Mouse (Mus musculus) lung, adult 2 months (tissue): ENCODE measurements around the gene Olfr868. TPM values are rescaled to one million over a fixed set of nuclear protein-coding genes. Genes with fewer than 3 reads are reported as not detected.

Source experiments
- DNase-seq: peaks from one replicate; pipeline ENCODE4 v3.0.0; 2022
- H3K4me1 ChIP-seq: fragments of 200-500 bp; 2 replicates; pipeline ENCODE4 v1.6.1; 2011; ENCODE audit warnings: low read length; ENCODE audit not compliant: control insufficient read depth, insufficient read depth
- H3K4me3 ChIP-seq: fragments of 200-500 bp; replicated peaks from 2 replicates; pipeline ENCODE3; 2011; ENCODE audit warnings: low read depth, mild to moderate bottlenecking, control low read depth, low read length; ENCODE audit errors: extremely low read depth
- CTCF ChIP-seq: fragments of 200-500 bp; IDR thresholded peaks from 2 replicates; pipeline ENCODE4 v1.5.1; 2011; ENCODE audit warnings: mild to moderate bottlenecking, low read length, control low read depth; ENCODE audit not compliant: insufficient read depth
- POLR2A ChIP-seq: fragments of 200-500 bp; IDR thresholded peaks from 2 replicates; pipeline ENCODE4 v1.6.1; 2011; ENCODE audit warnings: low read depth, mild to moderate bottlenecking, control low read depth, low read length, borderline replicate concordance; ENCODE audit errors: extremely low read depth
- WGBS: fragments of 180-500 bp; shearing (Covaris S2); methylation state at CpG from one replicate; pipeline ENCODE4 v1.1.7; 2018; 5-methylcytosine and 5-hydroxymethylcytosine counted together
- polyA plus RNA-seq: library from polyadenylated mRNA; depleted of rRNA; stranded (reverse); fragments of >200 nt; gene quantifications from 2 replicates; pipeline ENCODE4 v1.2.3, GENCODE M21; 2012; rRNA removed

The Olfr868 gene
- not detected in 2 replicates for polyA plus RNA-seq

DNA sequence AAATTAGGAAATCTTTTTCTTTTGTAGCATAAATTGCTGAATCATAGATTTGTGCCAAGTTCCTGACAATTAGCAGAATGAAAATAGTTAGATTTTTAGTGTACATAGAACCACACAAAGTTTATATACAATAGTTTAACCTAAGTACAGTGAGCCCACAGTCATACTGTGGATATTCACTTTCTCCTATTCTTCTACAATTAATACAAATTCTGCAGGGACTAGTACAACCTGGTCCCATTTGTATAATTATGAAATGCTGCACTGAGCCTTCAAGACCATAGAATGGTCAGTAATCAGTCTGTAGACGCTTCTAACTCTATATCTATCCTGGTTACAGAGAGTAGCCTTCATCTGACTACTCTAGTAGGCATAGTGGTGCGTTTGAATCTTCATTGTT, at the start of gene Olfr868:
Gene Olfr868, plus strand, starts transcription at position 301 of the 400 bp plus-strand sequence.
- 25% methylated on average over 2 of the region's 2 CpGs for WGBS
- no peaks in the 10 kb centered on the region for H3K4me1 ChIP-seq
- TF ChIP-seq POLR2A, result no peak
- no peak for TF ChIP-seq CTCF

DNA sequence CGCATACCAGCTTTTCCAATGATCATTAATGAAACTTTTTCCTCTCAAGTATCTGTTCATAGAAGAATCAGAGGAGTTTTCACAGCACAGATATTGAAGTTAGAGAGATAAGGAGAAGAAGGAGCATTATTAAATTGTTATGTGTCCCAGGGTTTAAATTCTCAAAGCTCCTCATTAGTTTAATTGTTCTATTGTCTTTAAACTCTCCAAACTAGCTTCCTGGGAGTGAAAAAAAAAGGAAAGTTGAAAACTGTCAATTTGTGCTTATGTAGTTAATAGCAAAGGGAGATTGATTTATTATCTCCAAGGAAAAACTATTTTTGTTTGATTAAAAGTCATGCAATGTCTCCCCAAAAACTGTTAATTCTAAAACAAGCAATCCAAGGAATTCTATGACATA, 41.0 kb upstream of the Olfr868 start, which contains the start of gene Olfr867:
Gene Olfr867, minus strand, starts transcription at position 101 of the 400 bp plus-strand sequence.
- 63% methylated on average over 1 of the region's 1 CpGs for WGBS
- no peaks in the 10 kb centered on the region for H3K4me1 ChIP-seq
- H3K4me3 ChIP-seq, result no peak within 1 kb of the TSS
- no peak for TF ChIP-seq POLR2A
- no peak for TF ChIP-seq CTCF
- no peak for DNase-seq

More for the DNA sequence above, at the start of gene Olfr868:
- no peak for DNase-seq
- H3K4me3 ChIP-seq, result no peak within 1 kb of the TSS

DNA sequence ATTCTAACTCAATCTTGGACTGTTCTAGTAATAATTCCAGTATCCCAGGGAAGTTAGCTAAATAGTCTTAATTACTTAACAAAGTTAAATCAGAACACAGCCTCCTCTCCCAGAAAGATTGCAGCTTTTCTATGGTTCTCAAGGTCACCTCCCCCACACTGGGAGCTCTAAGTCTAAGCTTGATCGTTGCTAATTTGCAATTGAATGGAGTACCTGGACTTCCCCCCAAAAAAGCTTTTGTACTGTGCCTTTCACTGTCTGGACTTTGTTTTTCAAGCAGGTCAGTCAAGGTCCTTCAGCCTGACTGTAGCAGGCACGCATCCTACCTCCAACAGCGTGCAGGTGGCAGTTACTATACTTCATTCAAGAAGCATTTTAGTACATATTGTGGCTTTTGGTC, 28.2 kb upstream of the Olfr868 start:
- no peaks in the 10 kb centered on the region for H3K4me1 ChIP-seq
- TF ChIP-seq POLR2A (no peak), CTCF (no peak)
- WGBS, result 69% methylated on average over 3 of the region's 3 CpGs
- no peak overlapping the region for H3K4me3 ChIP-seq
- DNase-seq, result no peak

DNA sequence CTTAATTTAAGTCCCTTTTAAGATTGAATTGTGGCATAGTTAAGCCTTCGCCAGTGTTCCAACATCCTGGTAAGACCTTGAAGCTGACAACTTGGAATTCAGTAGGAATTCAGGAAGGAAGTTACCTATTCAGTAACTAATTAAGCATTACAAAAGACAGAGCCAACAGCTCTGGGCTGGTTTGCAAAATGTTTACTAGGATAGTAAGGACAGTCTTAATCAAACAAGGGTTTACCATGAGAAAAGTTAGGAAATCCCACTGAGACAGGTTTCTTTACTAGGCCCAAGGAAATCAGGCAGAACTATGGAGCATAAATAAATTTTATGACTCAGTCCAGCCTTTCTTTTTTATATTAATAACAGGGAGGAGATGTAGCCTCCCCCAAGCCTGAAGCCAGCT, 27.1 kb upstream of the Olfr868 start:
- DNase-seq, result no peak
- WGBS, result 86% methylated on average over 1 of the region's 1 CpGs
- TF ChIP-seq POLR2A, result no peak
- no peak for TF ChIP-seq CTCF
- Histone ChIP-seq H3K4me1 (no peaks in the 10 kb centered on the region), H3K4me3 (no peak overlapping the region)

DNA sequence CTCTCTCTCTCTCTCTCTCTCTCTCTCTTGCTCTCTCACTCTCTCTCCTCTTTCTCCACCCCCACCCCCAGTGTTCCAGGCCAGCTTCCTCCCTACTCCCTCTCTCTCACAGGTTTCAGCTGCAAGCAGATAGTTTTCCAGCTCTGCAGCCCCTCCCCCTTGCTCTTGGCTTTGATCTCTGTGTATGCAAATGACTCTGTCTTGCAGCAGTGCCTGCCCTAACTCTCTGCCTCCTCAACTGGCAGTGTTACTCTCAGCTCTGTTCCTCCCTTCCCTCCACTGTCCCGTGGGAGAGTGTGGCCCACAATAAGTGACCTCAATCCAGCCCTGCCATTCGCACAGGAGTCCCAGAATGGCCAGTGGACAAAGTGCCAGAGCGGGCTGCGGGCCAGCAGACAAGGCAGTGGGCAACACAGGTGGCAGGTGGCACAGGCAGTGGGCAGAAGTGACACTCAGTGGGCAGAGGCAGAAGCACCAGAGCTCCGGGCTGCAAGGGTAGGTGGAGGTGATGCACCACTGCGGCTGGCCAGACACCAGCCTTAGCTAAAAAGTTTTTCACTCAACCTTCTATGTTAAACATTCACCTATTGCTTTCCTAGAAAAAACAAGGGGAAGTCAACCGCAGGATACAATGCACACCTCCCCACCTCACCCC, 24.8 kb upstream of the Olfr868 start:
- no peaks in the 10 kb centered on the region for H3K4me1 ChIP-seq
- 48% methylated on average over 7 of the region's 7 CpGs for WGBS
- no peak for DNase-seq
- no peak overlapping the region for H3K4me3 ChIP-seq
- TF ChIP-seq POLR2A, result no peak
- no peak for TF ChIP-seq CTCF

DNA sequence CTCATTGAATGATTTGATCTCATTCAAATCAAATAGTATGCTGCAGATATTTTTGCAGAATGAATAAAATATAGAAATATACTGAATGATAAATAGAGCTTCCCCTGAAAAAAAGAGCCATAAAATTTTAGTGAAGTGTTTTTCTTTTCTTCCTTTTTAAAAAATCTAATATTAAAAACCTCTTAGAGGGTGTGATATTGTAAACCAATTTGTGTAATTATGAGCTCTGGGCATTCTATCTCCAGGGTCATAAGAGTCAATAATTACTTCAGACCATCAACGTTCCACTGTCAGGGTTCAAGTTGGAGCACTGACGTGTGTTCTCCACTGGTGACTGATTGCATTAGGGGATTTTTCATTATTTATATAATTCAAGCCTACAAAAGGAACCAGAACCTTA, 30.3 kb downstream of the Olfr868 start, which contains the start of gene Olfr869:
Gene Olfr869, plus strand, starts transcription at position 301 of the 400 bp plus-strand sequence.
- no peak for DNase-seq
- TF ChIP-seq CTCF (no peak), POLR2A (no peak)
- no peak within 1 kb of the TSS for H3K4me3 ChIP-seq
- no peaks in the 10 kb centered on the region for H3K4me1 ChIP-seq
- 64% methylated on average over 2 of the region's 2 CpGs for WGBS

DNA sequence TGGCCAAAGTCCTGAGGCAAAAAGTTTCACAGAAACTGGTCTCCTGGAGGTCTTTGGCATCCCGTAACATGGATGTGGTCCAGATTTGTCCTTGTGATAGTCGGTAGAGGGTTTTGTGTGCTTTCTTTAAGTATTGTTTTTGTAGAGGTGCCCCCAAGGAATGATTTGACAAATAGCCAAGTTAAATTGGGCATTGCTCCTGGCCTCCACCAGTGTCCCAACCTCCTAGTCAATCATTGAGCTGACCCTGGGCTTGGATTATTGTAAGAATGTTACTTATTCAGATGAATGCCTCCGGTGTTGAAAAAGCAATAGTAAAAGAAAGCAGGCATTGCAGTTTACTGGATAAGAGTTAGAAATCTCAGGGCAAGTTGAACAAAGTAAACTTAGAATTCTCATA, 51.3 kb downstream of the Olfr868 start:
- Histone ChIP-seq H3K4me3 (no peak overlapping the region), H3K4me1 (no peaks in the 10 kb centered on the region)
- no peak for DNase-seq
- WGBS, result 88% methylated on average over 3 of the region's 3 CpGs
- no peak for TF ChIP-seq CTCF
- no peak for TF ChIP-seq POLR2A

Other genes with a start within 250 kb of the Olfr868 start
- gene Olfr860, start 248.9 kb upstream of the Olfr868 start, polyA plus RNA-seq, result not detected in 2 replicates
- not detected in 2 replicates for gene Olfr862, start 210.6 kb upstream of the Olfr868 start, polyA plus RNA-seq
- not detected in 2 replicates for gene Olfr77, start 181.8 kb upstream of the Olfr868 start, polyA plus RNA-seq
- not detected in 2 replicates for gene Olfr866, start 70.6 kb upstream of the Olfr868 start, polyA plus RNA-seq
- gene Olfr867, start 41.1 kb upstream of the Olfr868 start, polyA plus RNA-seq, result not detected in 2 replicates
- gene Olfr869, start 30.4 kb downstream of the Olfr868 start, polyA plus RNA-seq, result not detected in 2 replicates
- gene Olfr870, start 75.4 kb downstream of the Olfr868 start, polyA plus RNA-seq, result not detected in 2 replicates
- gene Olfr871, start 113.6 kb downstream of the Olfr868 start, polyA plus RNA-seq, result not detected in 2 replicates
- not detected in 2 replicates for gene Olfr872, start 138.5 kb downstream of the Olfr868 start, polyA plus RNA-seq
- not detected in 2 replicates for gene Olfr39, start 183.7 kb downstream of the Olfr868 start, polyA plus RNA-seq
- gene Olfr873, start 199.9 kb downstream of the Olfr868 start, polyA plus RNA-seq, result not detected in 2 replicates
- not detected in 2 replicates for gene Olfr18, start 237.5 kb downstream of the Olfr868 start, polyA plus RNA-seq